Mouse (Mus musculus) lung, embryonic 16.5 days (tissue): ENCODE results near the gene Gria3. TPM values are rescaled to one million over a fixed set of nuclear protein-coding genes. Genes with fewer than 3 reads are reported as not detected.
A peak's percentile ranks its signal among the peaks of the same experiment; 100 is the strongest.

ENCODE experiments used
- ATAC-seq: fragments of 200-750 bp; cut with Nextera tagmentation; 2 replicates; pipeline ENCODE4 v1.8.0; 2017; ENCODE audit warnings: low read depth, mild to moderate bottlenecking, moderate library complexity
- H3K27ac ChIP-seq: fragments of 300-500 bp; sonication (generic); 2 replicates; pipeline ENCODE4 v1.5.1; 2014; ENCODE audit warnings: mild to moderate bottlenecking, control low read depth, low read length
- H3K27me3 ChIP-seq: fragments of 300-500 bp; sonication (generic); 2 replicates; pipeline ENCODE4 v1.6.1; 2014; ENCODE audit warnings: low read depth, low read length, mixed read lengths; ENCODE audit not compliant: control insufficient read depth, insufficient read depth
- H3K36me3 ChIP-seq: fragments of 300-500 bp; sonication (generic); 2 replicates; pipeline ENCODE4 v1.6.1; 2014; ENCODE audit warnings: low read length; ENCODE audit not compliant: control insufficient read depth, insufficient read depth
- H3K4me1 ChIP-seq: fragments of 300-500 bp; sonication (generic); replicated peaks from 2 replicates; pipeline ENCODE4 v1.6.1; 2014; ENCODE audit warnings: low read length, mixed read lengths; ENCODE audit not compliant: control insufficient read depth, insufficient read depth
- H3K4me2 ChIP-seq: fragments of 300-500 bp; sonication (generic); 2 replicates; pipeline ENCODE4 v1.6.1; 2014; ENCODE audit warnings: low read depth, low read length, control low read depth
- H3K4me3 ChIP-seq: fragments of 300-500 bp; sonication (generic); 2 replicates; pipeline ENCODE4 v1.5.1; 2014; ENCODE audit warnings: mild to moderate bottlenecking, low read length, control low read depth
- H3K9ac ChIP-seq: fragments of 300-500 bp; sonication (generic); 2 replicates; pipeline ENCODE4 v1.6.1; 2014; ENCODE audit warnings: low read length, control low read depth
- H3K9me3 ChIP-seq: fragments of 300-500 bp; sonication (generic); 2 replicates; pipeline ENCODE4 v1.6.1; 2016; ENCODE audit warnings: low read length; ENCODE audit not compliant: control insufficient read depth
- WGBS: fragments of 180-500 bp; shearing (Covaris S2); extraction: QIAGEN DNeasy Blood & Tissue Kit; methylation state at CpG from one replicate; pipeline ENCODE4 v1.1.7; 2014; 5-methylcytosine and 5-hydroxymethylcytosine counted together
- polyA plus RNA-seq: library from polyadenylated mRNA; unstranded; fragments of >200 nt; fragmentation: Nextera tagmentation; extraction: Ambion mirVana; gene quantifications from 2 replicates; pipeline ENCODE4 v1.2.1, GENCODE M21; 2015

Gene Gria3
- polyA plus RNA-seq, 1 experiment from 2014 or later, result 10.0 TPM

- H3K9me3 ChIP-seq, result no peaks in the 10 kb centered on the region
- H3K4me3 ChIP-seq, result no peak overlapping the region
- no peak overlapping the region for H3K4me2 ChIP-seq
- no peak for ATAC-seq
- no peak overlapping the region for H3K27ac ChIP-seq
- H3K9ac ChIP-seq, result no peak overlapping the region
- H3K36me3 ChIP-seq, result no peaks in the 10 kb centered on the region
- 52% methylated on average over 6 of the region's 6 CpGs for WGBS
- no peaks in the 10 kb centered on the region for H3K4me1 ChIP-seq
- no peaks in the 10 kb centered on the region for H3K27me3 ChIP-seq
These were observed 25.0 kb downstream of the Gria3 start for GRCm38 (mm10) chrX:41425651-41426050.

GRCm38 (mm10) chrX:41428011-41428410 lies 27.4 kb downstream of the Gria3 start:
- no peak overlapping the region for H3K4me2 ChIP-seq
- no peaks in the 10 kb centered on the region for H3K4me1 ChIP-seq
- 56% methylated on average over 5 of the region's 5 CpGs for WGBS
- no peak overlapping the region for H3K4me3 ChIP-seq
- no peak for ATAC-seq
- H3K9ac ChIP-seq, result no peak overlapping the region
- H3K27ac ChIP-seq, result no peak overlapping the region
- no peaks in the 10 kb centered on the region for H3K27me3 ChIP-seq
- no peaks in the 10 kb centered on the region for H3K36me3 ChIP-seq
- no peaks in the 10 kb centered on the region for H3K9me3 ChIP-seq

- no peak for ATAC-seq
- no peak overlapping the region for H3K4me3 ChIP-seq
- no peak overlapping the region for H3K27ac ChIP-seq
- no peaks in the 10 kb centered on the region for H3K4me1 ChIP-seq
- WGBS, result 23% methylated on average over 1 of the region's 1 CpGs
- no peak overlapping the region for H3K9ac ChIP-seq
- no peaks in the 10 kb centered on the region for H3K36me3 ChIP-seq
- H3K27me3 ChIP-seq, result no peaks in the 10 kb centered on the region
- no peaks in the 10 kb centered on the region for H3K9me3 ChIP-seq
- H3K4me2 ChIP-seq, result no peak overlapping the region
These were observed 34.9 kb downstream of the Gria3 start for GRCm38 (mm10) chrX:41435541-41435940.

- whole genome bisulfite sequencing, result 77% methylated on average over 5 of the region's 5 CpGs
- no peak overlapping the region for H3K27ac ChIP-seq
- no peak for ATAC-seq
- H3K9me3 ChIP-seq, result no peaks in the 10 kb centered on the region
- no peaks in the 10 kb centered on the region for H3K36me3 ChIP-seq
- H3K4me2 ChIP-seq, result no peak overlapping the region
- no peaks in the 10 kb centered on the region for H3K27me3 ChIP-seq
- no peak overlapping the region for H3K9ac ChIP-seq
- no peaks in the 10 kb centered on the region for H3K4me1 ChIP-seq
- H3K4me3 ChIP-seq, result no peak overlapping the region
These were observed 38.2 kb downstream of the Gria3 start for GRCm38 (mm10) chrX:41438841-41439240.

- no peaks in the 10 kb centered on the region for H3K27me3 ChIP-seq
- 30% methylated on average over 1 of the region's 1 CpGs for WGBS
- no peak overlapping the region for H3K27ac ChIP-seq
- peak; percentile 78 for ATAC-seq
- H3K36me3 ChIP-seq, result no peaks in the 10 kb centered on the region
- no peaks in the 10 kb centered on the region for H3K9me3 ChIP-seq
- H3K4me1 ChIP-seq, result no peaks in the 10 kb centered on the region
- H3K4me3 ChIP-seq, result no peak overlapping the region
- no peak overlapping the region for H3K4me2 ChIP-seq
- H3K9ac ChIP-seq, result no peak overlapping the region
These were observed 48.2 kb downstream of the Gria3 start for GRCm38 (mm10) chrX:41448876-41449275.

- H3K4me1 ChIP-seq, result no peaks in the 10 kb centered on the region
- WGBS, result 84% methylated on average over 2 of the region's 2 CpGs
- no peak overlapping the region for H3K27ac ChIP-seq
- no peak overlapping the region for H3K4me3 ChIP-seq
- no peak overlapping the region for H3K9ac ChIP-seq
- ATAC-seq, result no peak
- H3K4me2 ChIP-seq, result no peak overlapping the region
- no peaks in the 10 kb centered on the region for H3K9me3 ChIP-seq
- no peaks in the 10 kb centered on the region for H3K27me3 ChIP-seq
- H3K36me3 ChIP-seq, result no peaks in the 10 kb centered on the region
These were observed 76.8 kb downstream of the Gria3 start for GRCm38 (mm10) chrX:41477486-41477885.

- Histone ChIP-seq H3K27ac (no peak overlapping the region), H3K9me3 (no peaks in the 10 kb centered on the region), H3K4me3 (no peak overlapping the region), H3K4me2 (no peak overlapping the region), H3K36me3 (no peaks in the 10 kb centered on the region), H3K4me1 (no peaks in the 10 kb centered on the region), H3K9ac (no peak overlapping the region), H3K27me3 (no peaks in the 10 kb centered on the region)
- peak; percentile 80 for ATAC-seq
- WGBS, result 38% methylated on average over 4 of the region's 4 CpGs
These were observed 95.9 kb downstream of the Gria3 start for GRCm38 (mm10) chrX:41496528-41496927.

GRCm38 (mm10) chrX:41505371-41505770 lies 104.7 kb downstream of the Gria3 start:
- Histone ChIP-seq H3K36me3 (no peaks in the 10 kb centered on the region), H3K27ac (no peak overlapping the region), H3K4me1 (no peaks in the 10 kb centered on the region), H3K9ac (no peak overlapping the region), H3K9me3 (no peaks in the 10 kb centered on the region), H3K27me3 (no peaks in the 10 kb centered on the region), H3K4me3 (no peak overlapping the region), H3K4me2 (no peak overlapping the region)
- no peak for ATAC-seq
- 59% methylated on average over 3 of the region's 3 CpGs for WGBS

- Histone ChIP-seq H3K27me3 (no peaks in the 10 kb centered on the region), H3K9ac (no peak overlapping the region), H3K27ac (no peak overlapping the region), H3K4me2 (no peak overlapping the region), H3K4me1 (no peaks in the 10 kb centered on the region), H3K4me3 (no peak overlapping the region), H3K9me3 (no peaks in the 10 kb centered on the region), H3K36me3 (no peaks in the 10 kb centered on the region)
- WGBS, result 56% methylated on average over 1 of the region's 1 CpGs
- no peak for ATAC-seq
These were observed 107.3 kb downstream of the Gria3 start for GRCm38 (mm10) chrX:41507959-41508358.

GRCm38 (mm10) chrX:41514982-41515381 lies 114.3 kb downstream of the Gria3 start:
- Histone ChIP-seq H3K27me3 (no peaks in the 10 kb centered on the region), H3K27ac (no peak overlapping the region), H3K36me3 (no peaks in the 10 kb centered on the region), H3K9ac (no peak overlapping the region), H3K9me3 (no peaks in the 10 kb centered on the region), H3K4me1 (no peaks in the 10 kb centered on the region), H3K4me3 (no peak overlapping the region), H3K4me2 (no peak overlapping the region)
- ATAC-seq, result no peak
- WGBS, result 39% methylated on average over 3 of the region's 3 CpGs
